Mouse (Mus musculus) testis, adult 10 weeks (tissue): ENCODE results near the gene Mdm1. TPM values are rescaled to one million over a fixed set of nuclear protein-coding genes. Genes with fewer than 3 reads are reported as not detected.

Experiments
- polyA plus RNA-seq: library from polyadenylated mRNA; stranded (reverse); fragments of 350-450 nt; fragmentation: Illumina TruSeq; extraction: RNeasy Lipid Tissue Mini Kit (QIAGEN cat#74804); gene quantifications from one replicate; pipeline ENCODE4 v1.2.3, GENCODE M21; 2014; ENCODE audit warnings: low read depth, low replicate concordance

The Mdm1 gene
- polyA plus RNA-seq = 69.2 TPM

GRCm38 (mm10) chr10:118141018-118141883 is at the start of gene Mdm1:
TSS of gene Mdm1 (plus strand) at chr10:118141811.

GRCm38 (mm10) chr10:118204642-118205041 is 63.0 kb downstream of the Mdm1 start, which contains the start of gene Il22:
TSS of gene Il22 (plus strand) at chr10:118204942.

Other genes with a start within 250 kb of the Mdm1 start
- not detected for gene Il22, start 63.1 kb downstream of the Mdm1 start, polyA plus RNA-seq
- not detected for gene Gm32717, start 99.0 kb downstream of the Mdm1 start, polyA plus RNA-seq
- gene Gm32802, start 116.9 kb downstream of the Mdm1 start, polyA plus RNA-seq = not detected
- gene Iltifb, start 153.2 kb downstream of the Mdm1 start, polyA plus RNA-seq = not detected
- not detected for gene Gm9040, start 185.2 kb downstream of the Mdm1 start, polyA plus RNA-seq
- gene Gm9044, start 190.6 kb downstream of the Mdm1 start, polyA plus RNA-seq = not detected
- gene Gm9045, start 196.0 kb downstream of the Mdm1 start, polyA plus RNA-seq = not detected
- gene Gm9046, start 201.4 kb downstream of the Mdm1 start, polyA plus RNA-seq = not detected
- gene Gm9048, start 206.9 kb downstream of the Mdm1 start, polyA plus RNA-seq = not detected
- gene Gm9049, start 212.3 kb downstream of the Mdm1 start, polyA plus RNA-seq = not detected